Mouse (Mus musculus) stomach, postnatal 0 days (tissue): ENCODE results near the gene Vgf.

Source experiments
- CTCF ChIP-seq: IDR thresholded peaks from 2 replicates; pipeline ENCODE4 v1.5.1; 2016; ENCODE audit warnings: antibody characterized with exemption, low read depth, mild to moderate bottlenecking, moderate library complexity
- EP300 ChIP-seq: optimal IDR thresholded peaks from 2 replicates; pipeline ENCODE3; 2016; ENCODE audit warnings: antibody characterized with exemption

GRCm38 (mm10) chr5:136999449-136999848 is 26.7 kb upstream of the Vgf start:
- TF ChIP-seq CTCF: no peak
- TF ChIP-seq EP300: no peak
